Mouse (Mus musculus): Measurements from ENCODE around the gene Cpne5. TPM values are rescaled to one million over a fixed set of nuclear protein-coding genes. Genes with fewer than 3 reads are reported as not detected.
"Not testable (repeated sequence)": the region's sequence is repeated elsewhere in the genome, so short reads cannot be mapped to it uniquely, and the experiment has no call there.

Gene Cpne5
- total RNA-seq, 1 experiment from 2014 or later, result 1.9 TPM

- no peak for ATAC-seq (replicated peaks in 1 of 2; ENCODE audit: insufficient read depth in 1 of 2, low FRiP score in 2 of 2, low TSS enrichment in 1 of 2, low read depth in 1 of 2, poor library complexity in 2 of 2, severe bottlenecking in 2 of 2)
Measured at GRCm38 (mm10) chr17:29260501-29260900, 22.5 kb upstream of the Cpne5 start.

GRCm38 (mm10) chr17:29259489-29259888 lies 21.5 kb upstream of the Cpne5 start:
- peak; percentile 68 to 79 for ATAC-seq (replicated peaks in 1 of 2; ENCODE audit: insufficient read depth in 1 of 2, low FRiP score in 2 of 2, low TSS enrichment in 1 of 2, low read depth in 1 of 2, poor library complexity in 2 of 2, severe bottlenecking in 2 of 2)

GRCm38 (mm10) chr17:29258921-29259320 lies 21.0 kb upstream of the Cpne5 start:
- ATAC-seq (replicated peaks in 1 of 2; ENCODE audit: insufficient read depth in 1 of 2, low FRiP score in 2 of 2, low TSS enrichment in 1 of 2, low read depth in 1 of 2, poor library complexity in 2 of 2, severe bottlenecking in 2 of 2), result no peak

- 0 out of 4 replicates have a peak, but pooled peaks of 1 of the 2 experiments have one; percentile 14 for ATAC-seq (replicated peaks in 1 of 2; ENCODE audit: insufficient read depth in 1 of 2, low FRiP score in 2 of 2, low TSS enrichment in 1 of 2, low read depth in 1 of 2, poor library complexity in 2 of 2, severe bottlenecking in 2 of 2)
Measured at GRCm38 (mm10) chr17:29258025-29258558, 20.1 kb upstream of the Cpne5 start.

DNA sequence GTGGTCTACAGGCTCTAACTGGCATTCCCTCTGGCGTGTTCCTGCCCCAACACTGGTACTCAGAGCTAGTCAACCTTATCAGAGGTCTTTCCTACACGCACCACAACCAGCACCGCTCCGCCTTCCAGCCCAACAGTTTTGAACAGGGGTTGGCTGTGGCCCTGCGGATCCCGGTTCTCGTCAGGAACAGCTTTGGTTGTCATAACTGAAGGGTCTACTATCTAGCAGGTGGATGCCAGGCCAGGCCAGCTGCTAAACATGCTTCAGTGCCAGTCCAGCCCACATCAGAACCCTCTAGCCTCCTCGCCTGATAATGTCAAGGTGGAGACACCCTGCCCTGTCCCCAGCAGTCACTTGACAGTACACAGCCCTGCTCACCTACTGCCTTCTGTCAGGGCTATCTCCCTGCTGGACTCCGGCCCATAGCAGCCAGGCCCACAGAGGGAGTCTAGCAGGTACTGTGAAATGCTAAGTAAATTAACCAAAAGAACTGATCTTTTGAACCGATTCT lies 19.1 kb upstream of the Cpne5 start:
- ATAC-seq (replicated peaks in 1 of 2; ENCODE audit: insufficient read depth in 1 of 2, low FRiP score in 2 of 2, low TSS enrichment in 1 of 2, low read depth in 1 of 2, poor library complexity in 2 of 2, severe bottlenecking in 2 of 2), result no peak

DNA sequence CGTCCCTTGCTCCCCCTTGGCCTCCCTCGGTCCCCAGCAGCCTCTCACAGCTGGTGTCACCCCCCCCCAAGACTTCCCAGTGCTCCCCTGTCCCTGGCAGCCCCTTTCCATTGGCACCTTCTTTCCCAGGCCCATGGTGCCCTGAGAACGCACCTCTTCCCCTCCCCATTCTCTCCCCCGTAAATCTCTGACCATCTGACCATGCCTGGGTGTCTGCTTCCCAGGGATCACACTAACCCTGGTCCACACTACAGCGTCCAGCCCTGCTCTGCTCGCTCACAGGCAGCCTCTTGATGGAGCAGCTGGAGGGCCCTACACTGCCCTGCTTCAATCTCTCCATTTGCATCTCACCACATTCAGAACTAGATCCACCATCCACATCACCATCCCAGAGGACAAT lies 18.5 kb upstream of the Cpne5 start:
- no peak for ATAC-seq (replicated peaks in 1 of 2; ENCODE audit: insufficient read depth in 1 of 2, low FRiP score in 2 of 2, low TSS enrichment in 1 of 2, low read depth in 1 of 2, poor library complexity in 2 of 2, severe bottlenecking in 2 of 2)

- ATAC-seq (replicated peaks in 1 of 2; ENCODE audit: insufficient read depth in 1 of 2, low FRiP score in 2 of 2, low TSS enrichment in 1 of 2, low read depth in 1 of 2, poor library complexity in 2 of 2, severe bottlenecking in 2 of 2), result not testable (repeated sequence)
Measured at GRCm38 (mm10) chr17:29254784-29255183, 16.8 kb upstream of the Cpne5 start.

- ATAC-seq (replicated peaks in 1 of 2; ENCODE audit: insufficient read depth in 1 of 2, low FRiP score in 2 of 2, low TSS enrichment in 1 of 2, low read depth in 1 of 2, poor library complexity in 2 of 2, severe bottlenecking in 2 of 2), result no peak
Measured at GRCm38 (mm10) chr17:29253684-29254083, 15.7 kb upstream of the Cpne5 start.

DNA sequence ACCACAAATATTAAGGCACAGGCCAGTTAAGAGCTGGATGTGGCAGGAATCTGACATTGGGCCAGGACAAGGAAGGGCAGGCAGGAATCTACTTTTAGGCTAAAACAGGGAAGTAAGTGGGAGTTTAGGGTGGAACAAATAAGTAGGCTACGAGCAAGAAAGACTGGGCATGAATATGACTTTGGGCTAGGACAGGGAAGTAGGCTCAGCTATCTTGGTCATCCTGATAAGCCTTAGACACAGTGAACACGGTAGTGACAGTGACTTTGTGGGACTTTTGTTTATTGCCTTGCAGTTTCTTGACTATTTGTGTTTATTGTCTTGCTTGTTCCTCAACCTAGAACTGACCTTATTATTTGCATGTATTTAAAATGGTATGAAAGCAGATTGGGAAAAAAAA lies 15.3 kb upstream of the Cpne5 start:
- ATAC-seq (replicated peaks in 1 of 2; ENCODE audit: insufficient read depth in 1 of 2, low FRiP score in 2 of 2, low TSS enrichment in 1 of 2, low read depth in 1 of 2, poor library complexity in 2 of 2, severe bottlenecking in 2 of 2), result no peak

DNA sequence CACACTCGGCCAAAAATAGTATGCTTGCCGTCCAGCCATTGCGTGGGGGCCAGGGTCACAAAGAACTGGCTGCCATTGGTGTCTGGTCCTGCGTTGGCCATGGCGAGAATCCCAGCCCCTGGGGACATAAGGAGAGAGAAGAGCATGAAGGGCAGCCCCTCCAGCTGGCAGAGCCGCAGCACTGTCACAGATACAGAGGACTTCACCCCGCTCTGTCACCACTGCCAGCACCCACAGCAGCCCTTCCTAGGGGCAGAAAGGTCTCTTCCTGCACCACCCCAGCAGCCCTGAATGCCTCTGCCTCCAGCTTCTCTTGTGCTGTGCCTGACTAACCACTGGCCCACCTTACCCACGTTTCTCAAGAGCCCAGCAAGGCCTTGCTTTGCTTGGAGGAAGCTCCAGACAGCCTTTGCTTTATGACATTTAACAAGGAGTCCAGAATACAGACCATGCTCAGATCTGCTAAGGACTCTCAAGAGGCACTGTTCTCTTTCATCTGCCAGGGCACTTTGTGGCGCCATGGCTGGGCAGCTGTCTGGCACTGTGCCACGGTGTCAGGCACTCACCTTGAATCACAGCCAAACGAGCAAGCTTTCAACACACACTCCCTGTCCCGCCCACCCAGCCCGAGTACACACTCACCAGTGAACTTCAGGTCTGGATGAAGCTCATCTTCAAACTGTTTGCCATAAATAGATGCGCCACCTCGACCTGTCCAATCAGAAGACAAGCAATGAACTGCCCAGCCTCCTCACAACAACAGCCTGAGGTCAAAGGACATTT lies 13.8 kb upstream of the Cpne5 start:
- no peak for ATAC-seq (replicated peaks in 1 of 2; ENCODE audit: insufficient read depth in 1 of 2, low FRiP score in 2 of 2, low TSS enrichment in 1 of 2, low read depth in 1 of 2, poor library complexity in 2 of 2, severe bottlenecking in 2 of 2)

GRCm38 (mm10) chr17:29251006-29251405 lies 13.0 kb upstream of the Cpne5 start:
- not testable (repeated sequence) for ATAC-seq (replicated peaks in 1 of 2; ENCODE audit: insufficient read depth in 1 of 2, low FRiP score in 2 of 2, low TSS enrichment in 1 of 2, low read depth in 1 of 2, poor library complexity in 2 of 2, severe bottlenecking in 2 of 2)

DNA sequence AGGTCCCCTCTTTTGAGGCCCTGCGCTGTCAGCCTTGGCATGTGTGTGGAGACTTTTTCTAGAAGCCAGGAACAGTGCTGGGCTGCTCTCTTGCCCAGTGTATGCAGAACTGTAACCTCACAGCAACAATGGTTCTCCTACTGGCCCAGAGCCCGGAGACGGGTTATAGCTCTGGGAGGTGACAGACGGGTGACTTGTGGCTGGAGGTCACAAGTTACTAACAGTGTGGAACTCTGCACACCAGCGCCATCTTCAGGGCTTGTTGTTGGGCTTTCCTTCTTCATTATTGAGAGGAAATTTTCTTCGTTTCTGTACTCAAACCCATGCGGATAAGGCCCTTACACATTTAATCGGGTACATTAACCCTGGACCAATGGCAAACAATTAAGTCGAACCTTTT lies 11.5 kb upstream of the Cpne5 start:
- ATAC-seq (replicated peaks in 1 of 2; ENCODE audit: insufficient read depth in 1 of 2, low FRiP score in 2 of 2, low TSS enrichment in 1 of 2, low read depth in 1 of 2, poor library complexity in 2 of 2, severe bottlenecking in 2 of 2), result 0 out of 4 replicates have a peak, but pooled peaks of 1 of the 2 experiments have one; percentile 8

GRCm38 (mm10) chr17:29247881-29248280 lies 9.9 kb upstream of the Cpne5 start:
- ATAC-seq (replicated peaks in 1 of 2; ENCODE audit: insufficient read depth in 1 of 2, low FRiP score in 2 of 2, low TSS enrichment in 1 of 2, low read depth in 1 of 2, poor library complexity in 2 of 2, severe bottlenecking in 2 of 2), result no peak

- ATAC-seq (replicated peaks in 1 of 2; ENCODE audit: insufficient read depth in 1 of 2, low FRiP score in 2 of 2, low TSS enrichment in 1 of 2, low read depth in 1 of 2, poor library complexity in 2 of 2, severe bottlenecking in 2 of 2), result peak in 1 of 2 experiments; percentile 59; a peak in 1 of 4 replicates
Measured at GRCm38 (mm10) chr17:29246602-29247001, 8.6 kb upstream of the Cpne5 start.

DNA sequence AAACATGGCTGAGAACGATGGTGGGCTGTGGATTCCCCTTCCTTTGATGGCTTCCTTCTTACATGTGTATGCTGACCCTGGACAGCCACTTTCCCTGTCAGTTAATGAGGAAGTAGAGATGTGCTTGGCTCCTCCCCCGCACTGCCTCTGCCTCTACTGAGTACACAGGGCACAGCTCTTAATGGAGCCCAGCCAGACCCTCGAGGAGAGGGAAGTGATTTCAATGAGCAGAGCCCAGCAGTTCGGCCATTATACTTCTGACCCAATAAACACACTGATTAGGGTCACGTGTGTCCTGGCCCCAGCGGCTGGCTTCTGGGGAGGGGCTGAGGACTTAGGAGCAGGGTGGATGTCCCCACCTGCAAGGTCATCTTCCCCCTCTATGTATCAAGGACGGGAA lies 7.8 kb upstream of the Cpne5 start:
- peak; percentile 61 to 73 for ATAC-seq (replicated peaks in 1 of 2; ENCODE audit: insufficient read depth in 1 of 2, low FRiP score in 2 of 2, low TSS enrichment in 1 of 2, low read depth in 1 of 2, poor library complexity in 2 of 2, severe bottlenecking in 2 of 2)

DNA sequence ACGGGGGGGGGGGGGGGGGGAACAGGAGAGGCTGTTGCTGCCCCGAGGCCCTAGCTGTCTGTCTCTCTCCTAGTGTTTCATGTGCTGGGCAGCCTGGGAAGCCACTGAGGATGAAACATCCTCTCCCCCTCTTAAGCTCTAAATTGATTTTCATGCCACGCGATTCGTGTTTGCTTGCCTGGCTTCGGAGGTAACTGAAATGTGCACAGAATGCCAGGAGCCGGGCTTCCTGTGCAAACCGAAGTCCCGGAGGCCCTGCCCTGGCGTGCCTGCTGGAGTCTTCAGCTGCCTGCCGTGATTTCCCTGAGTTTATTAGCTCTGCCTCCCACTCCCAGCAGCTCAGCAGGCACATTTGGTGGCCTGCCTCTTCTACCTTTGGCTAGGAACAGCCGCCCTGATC lies 6.9 kb upstream of the Cpne5 start:
- no peak for ATAC-seq (replicated peaks in 1 of 2; ENCODE audit: insufficient read depth in 1 of 2, low FRiP score in 2 of 2, low TSS enrichment in 1 of 2, low read depth in 1 of 2, poor library complexity in 2 of 2, severe bottlenecking in 2 of 2)

DNA sequence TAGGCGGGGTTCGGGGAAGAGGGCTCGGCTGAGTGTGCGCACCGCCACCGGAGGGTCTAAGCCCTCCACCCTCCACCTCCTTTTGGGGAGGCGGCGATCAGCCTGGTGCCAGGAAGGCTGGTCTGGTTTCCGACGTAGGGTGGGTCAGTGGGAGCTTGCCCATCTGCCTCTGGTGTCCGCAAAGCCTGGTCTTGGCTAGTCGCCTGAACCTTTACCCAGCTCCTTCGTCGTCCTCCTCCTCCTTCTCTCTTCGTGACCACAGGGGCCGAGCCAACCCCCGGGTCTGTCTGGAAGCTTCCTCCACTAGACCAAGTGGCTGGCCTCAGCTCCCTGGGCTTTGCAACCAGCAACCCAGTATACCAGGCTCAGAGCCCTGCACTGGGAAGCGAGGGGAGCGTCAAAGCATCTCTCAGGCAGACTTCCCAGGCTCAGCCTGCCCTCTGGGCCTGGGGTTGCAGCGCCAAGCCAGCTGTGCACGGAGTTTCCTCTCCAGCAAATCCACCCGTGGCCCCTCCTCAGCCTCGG lies 516 bp upstream of the Cpne5 start:
- peak; percentile 47 to 54 for ATAC-seq (replicated peaks in 1 of 2; ENCODE audit: insufficient read depth in 1 of 2, low FRiP score in 2 of 2, low TSS enrichment in 1 of 2, low read depth in 1 of 2, poor library complexity in 2 of 2, severe bottlenecking in 2 of 2)

GRCm38 (mm10) chr17:29237267-29237771 lies 648 bp downstream of the Cpne5 start:
- ATAC-seq (replicated peaks in 1 of 2; ENCODE audit: insufficient read depth in 1 of 2, low FRiP score in 2 of 2, low TSS enrichment in 1 of 2, low read depth in 1 of 2, poor library complexity in 2 of 2, severe bottlenecking in 2 of 2), result no peak
